Mouse (Mus musculus): ENCODE results near the gene Pitx3. TPM values are rescaled to one million over a fixed set of nuclear protein-coding genes. Genes with fewer than 3 reads are reported as not detected.
A peak's percentile ranks its signal among the peaks of the same experiment; 100 is the strongest.
"Not testable (repeated sequence)": the region's sequence is repeated elsewhere in the genome, so short reads cannot be mapped to it uniquely, and the experiment has no call there.

Gene Pitx3
- polyA plus RNA-seq, 1 experiment from 2014 or later: 0.33 TPM

GRCm38 (mm10) chr19:46135789-46136638 lies 12.1 kb downstream of the Pitx3 start:
- Histone ChIP-seq H3K27me3 (ENCODE audit: control insufficient read depth, insufficient read depth, low read length) (peaks cover 43% of the 10 kb centered on the region), H3K9me3 (replicated peaks; ENCODE audit: control insufficient read depth, low read length) (no peaks in the 10 kb centered on the region), H3K4me1 (ENCODE audit: control insufficient read depth, insufficient read depth, low read length) (peaks cover 25% of the 10 kb centered on the region), H3K27ac (ENCODE audit: low read length) (no peak overlapping the region), H3K36me3 (ENCODE audit: control insufficient read depth, insufficient read depth) (no peaks in the 10 kb centered on the region), H3K4me3 (ENCODE audit: low read length) (peak overlapping the region; percentile 61), H3K9ac (ENCODE audit: low read length) (peak overlapping the region; percentile 63), H3K4me2 (ENCODE audit: low read depth, low read length) (peak overlapping the region; percentile 100)
- ATAC-seq (replicated peaks; ENCODE audit: extremely low read depth, insufficient read depth, low FRiP score): peak; percentile 46
- WGBS: under 1% methylated on average over 78 of the region's 79 CpGs

GRCm38 (mm10) chr19:46135297-46135696 lies 12.8 kb downstream of the Pitx3 start:
- H3K36me3 ChIP-seq (ENCODE audit: control insufficient read depth, insufficient read depth): no peaks in the 10 kb centered on the region
- H3K9me3 ChIP-seq (replicated peaks; ENCODE audit: control insufficient read depth, low read length): no peaks in the 10 kb centered on the region
- H3K9ac ChIP-seq (ENCODE audit: low read length): peak overlapping the region; percentile 63; the same call in 1 of the 2 replicates
- ATAC-seq (replicated peaks; ENCODE audit: extremely low read depth, insufficient read depth, low FRiP score): peak; percentile 53; the same call in 1 of the 2 replicates
- H3K4me3 ChIP-seq (ENCODE audit: low read length): peak overlapping the region; percentile 61
- H3K4me2 ChIP-seq (ENCODE audit: low read depth, low read length): peak overlapping the region; percentile 100
- H3K27me3 ChIP-seq (ENCODE audit: control insufficient read depth, insufficient read depth, low read length): peaks cover 50% of the 10 kb centered on the region
- H3K27ac ChIP-seq (ENCODE audit: low read length): no peak overlapping the region
- WGBS: 2% methylated on average over 12 of the region's 12 CpGs
- H3K4me1 ChIP-seq (ENCODE audit: control insufficient read depth, insufficient read depth, low read length): peaks cover 21% of the 10 kb centered on the region

GRCm38 (mm10) chr19:46132577-46132976 lies 15.5 kb downstream of the Pitx3 start:
- WGBS: 46% methylated on average over 6 of the region's 6 CpGs
- Histone ChIP-seq H3K4me3 (ENCODE audit: low read length) (no peak overlapping the region), H3K4me2 (ENCODE audit: low read depth, low read length) (no peak overlapping the region), H3K4me1 (ENCODE audit: control insufficient read depth, insufficient read depth, low read length) (peaks cover 16% of the 10 kb centered on the region), H3K27ac (ENCODE audit: low read length) (no peak overlapping the region), H3K27me3 (ENCODE audit: control insufficient read depth, insufficient read depth, low read length) (peaks cover 47% of the 10 kb centered on the region), H3K36me3 (ENCODE audit: control insufficient read depth, insufficient read depth) (no peaks in the 10 kb centered on the region), H3K9me3 (replicated peaks; ENCODE audit: control insufficient read depth, low read length) (no peaks in the 10 kb centered on the region), H3K9ac (ENCODE audit: low read length) (no peak overlapping the region)
- ATAC-seq (replicated peaks; ENCODE audit: extremely low read depth, insufficient read depth, low FRiP score): no peak

GRCm38 (mm10) chr19:46131694-46132525 lies 16.2 kb downstream of the Pitx3 start, which contains the start of gene Elovl3:
Elovl3 (plus strand) TSS chr19:46131897.
- Histone ChIP-seq H3K4me1 (ENCODE audit: control insufficient read depth, insufficient read depth, low read length) (peaks cover 11% of the 10 kb centered on the region), H3K9ac (ENCODE audit: low read length) (no peak within 1 kb of the TSS; the same call in 1 of the 2 replicates)
- WGBS: 3% methylated on average over 31 of the region's 31 CpGs

GRCm38 (mm10) chr19:46131283-46131682 lies 16.8 kb downstream of the Pitx3 start:
- Histone ChIP-seq H3K27ac (ENCODE audit: low read length) (no peak overlapping the region), H3K9ac (ENCODE audit: low read length) (no peak overlapping the region), H3K9me3 (replicated peaks; ENCODE audit: control insufficient read depth, low read length) (no peaks in the 10 kb centered on the region), H3K4me1 (ENCODE audit: control insufficient read depth, insufficient read depth, low read length) (peaks cover 5% of the 10 kb centered on the region), H3K36me3 (ENCODE audit: control insufficient read depth, insufficient read depth) (no peaks in the 10 kb centered on the region), H3K4me2 (ENCODE audit: low read depth, low read length) (peak overlapping the region; percentile 59), H3K27me3 (ENCODE audit: control insufficient read depth, insufficient read depth, low read length) (peaks cover 37% of the 10 kb centered on the region), H3K4me3 (ENCODE audit: low read length) (peak overlapping the region; percentile 43)
- ATAC-seq (replicated peaks; ENCODE audit: extremely low read depth, insufficient read depth, low FRiP score): no peak
- 10% methylated on average over 8 of the region's 8 CpGs for WGBS

More at GRCm38 (mm10) chr19:46131694-46132525, 16.2 kb downstream of the Pitx3 start, which contains the start of gene Elovl3:
- Histone ChIP-seq H3K4me3 (ENCODE audit: low read length) (peak within 1 kb of the TSS; percentile 43), H3K27me3 (ENCODE audit: control insufficient read depth, insufficient read depth, low read length) (peaks cover 42% of the 10 kb centered on the region), H3K27ac (ENCODE audit: low read length) (no peak within 1 kb of the TSS), H3K36me3 (ENCODE audit: control insufficient read depth, insufficient read depth) (no peaks in the 10 kb centered on the region), H3K4me2 (ENCODE audit: low read depth, low read length) (peak within 1 kb of the TSS; percentile 59), H3K9me3 (replicated peaks; ENCODE audit: control insufficient read depth, low read length) (no peaks in the 10 kb centered on the region)
- peak; percentile 58; the same call in 1 of the 2 replicates for ATAC-seq (replicated peaks; ENCODE audit: extremely low read depth, insufficient read depth, low FRiP score)

- WGBS: 68% methylated on average over 6 of the region's 6 CpGs
- not testable (repeated sequence) for H3K27ac ChIP-seq (ENCODE audit: low read length); H3K36me3 ChIP-seq (ENCODE audit: control insufficient read depth, insufficient read depth); H3K4me1 ChIP-seq (ENCODE audit: control insufficient read depth, insufficient read depth, low read length); ATAC-seq (replicated peaks; ENCODE audit: extremely low read depth, insufficient read depth, low FRiP score); H3K9ac ChIP-seq (ENCODE audit: low read length); H3K9me3 ChIP-seq (replicated peaks; ENCODE audit: control insufficient read depth, low read length); H3K4me2 ChIP-seq (ENCODE audit: low read depth, low read length); H3K4me3 ChIP-seq (ENCODE audit: low read length)
- H3K27me3 ChIP-seq (ENCODE audit: control insufficient read depth, insufficient read depth, low read length): peaks cover 34% of the 10 kb centered on the region
These were observed 18.4 kb downstream of the Pitx3 start for GRCm38 (mm10) chr19:46129737-46130136.

GRCm38 (mm10) chr19:46126301-46126700 lies 21.8 kb downstream of the Pitx3 start:
- Histone ChIP-seq H3K27ac (ENCODE audit: low read length) (no peak overlapping the region), H3K9ac (ENCODE audit: low read length) (no peak overlapping the region), H3K36me3 (ENCODE audit: control insufficient read depth, insufficient read depth) (no peaks in the 10 kb centered on the region), H3K4me3 (ENCODE audit: low read length) (no peak overlapping the region), H3K9me3 (replicated peaks; ENCODE audit: control insufficient read depth, low read length) (no peaks in the 10 kb centered on the region), H3K4me2 (ENCODE audit: low read depth, low read length) (no peak overlapping the region), H3K27me3 (ENCODE audit: control insufficient read depth, insufficient read depth, low read length) (peaks cover 12% of the 10 kb centered on the region), H3K4me1 (ENCODE audit: control insufficient read depth, insufficient read depth, low read length) (no peaks in the 10 kb centered on the region)
- ATAC-seq (replicated peaks; ENCODE audit: extremely low read depth, insufficient read depth, low FRiP score): no peak
- WGBS: 80% methylated on average over 4 of the region's 4 CpGs

- Histone ChIP-seq H3K4me3 (ENCODE audit: low read length) (no peak overlapping the region), H3K36me3 (ENCODE audit: control insufficient read depth, insufficient read depth) (no peaks in the 10 kb centered on the region), H3K9me3 (replicated peaks; ENCODE audit: control insufficient read depth, low read length) (no peaks in the 10 kb centered on the region), H3K4me2 (ENCODE audit: low read depth, low read length) (no peak overlapping the region), H3K4me1 (ENCODE audit: control insufficient read depth, insufficient read depth, low read length) (no peaks in the 10 kb centered on the region), H3K27ac (ENCODE audit: low read length) (no peak overlapping the region), H3K9ac (ENCODE audit: low read length) (no peak overlapping the region), H3K27me3 (ENCODE audit: control insufficient read depth, insufficient read depth, low read length) (peaks cover 2% of the 10 kb centered on the region; the same call in 1 of the 2 replicates)
- ATAC-seq (replicated peaks; ENCODE audit: extremely low read depth, insufficient read depth, low FRiP score): no peak
These were observed 23.5 kb downstream of the Pitx3 start for GRCm38 (mm10) chr19:46124651-46125050.

Data from heart, embryonic 16.5 days (tissue).